Mouse (Mus musculus) forebrain, embryonic 14.5 days (tissue): ENCODE measurements around the gene Map4k3. TPM values are rescaled to one million over a fixed set of nuclear protein-coding genes. Genes with fewer than 3 reads are reported as not detected.

ENCODE experiments used
- polyA plus RNA-seq: library from polyadenylated mRNA; unstranded; fragments of >200 nt; fragmentation: Nextera tagmentation; extraction: Ambion mirVana; gene quantifications from 2 replicates; pipeline ENCODE4 v1.2.1, GENCODE M21; 2014

Map4k3 gene
- polyA plus RNA-seq, 1 experiment from 2014 or later, result 30.7 TPM

Other genes with a start within 250 kb of the Map4k3 start
- gene Sos1, start 248.0 kb downstream of the Map4k3 start, polyA plus RNA-seq, result 7.9 and 9.3 TPM in 2 replicates
- gene Cdkl4, start 150.7 kb downstream of the Map4k3 start, polyA plus RNA-seq, result 3.6 and 4.8 TPM in 2 replicates
- 39.0 and 43.4 TPM in 2 replicates for gene Tmem178, start 216.1 kb upstream of the Map4k3 start, polyA plus RNA-seq